Mouse (Mus musculus) CH12.LX (cell line): ENCODE measurements around the gene Tceal3. TPM values are rescaled to one million over a fixed set of nuclear protein-coding genes. Genes with fewer than 3 reads are reported as not detected.
A peak's percentile ranks its signal among the peaks of the same experiment; 100 is the strongest.
"Not testable (repeated sequence)": the region's sequence is repeated elsewhere in the genome, so short reads cannot be mapped to it uniquely, and the experiment has no call there.

ENCODE experiments used
- DNase-seq: peaks from one replicate; pipeline ENCODE4 v3.0.0-alpha.2; 2013; ENCODE audit errors: extremely low read depth
- H3K27ac ChIP-seq: 2 replicates; pipeline ENCODE4 v1.5.1; 2012; ENCODE audit warnings: low read depth, mild to moderate bottlenecking, control low read depth, moderate library complexity; ENCODE audit not compliant: insufficient read depth
- H3K27me3 ChIP-seq: replicated peaks from 2 replicates; pipeline ENCODE3; 2012; ENCODE audit warnings: inconsistent platforms
- H3K36me3 ChIP-seq, 2 experiments: replicated peaks in 1 of 2; 2 replicates each; pipeline versions ENCODE3 to v1.6.1; 2012; ENCODE audit warnings: inconsistent platforms in 1 of 2, low read length in 1 of 2, mild to moderate bottlenecking in 1 of 2, mixed read lengths in 1 of 2, moderate library complexity in 1 of 2; ENCODE audit not compliant: control insufficient read depth in 1 of 2, insufficient read depth in 1 of 2
- H3K4me1 ChIP-seq, 2 experiments: 2 replicates each; pipeline ENCODE4 v1.6.1; 2012; ENCODE audit warnings: inconsistent platforms in 1 of 2, moderate library complexity in 1 of 2; ENCODE audit not compliant: insufficient read depth in 2 of 2, control insufficient read depth in 1 of 2
- H3K4me2 ChIP-seq: 2 replicates; pipeline ENCODE4 v1.6.1; 2012; ENCODE audit warnings: low read depth, mild to moderate bottlenecking, control low read depth; ENCODE audit not compliant: poor library complexity, insufficient read depth, severe bottlenecking
- H3K4me3 ChIP-seq, 3 experiments: fragments of 150-350 bp in 1 of 3; sonication (generic) in 1 of 3; replicated peaks in 1 of 3; 2 replicates each; pipeline versions ENCODE3 to v1.5.1; 2011 to 2012; ENCODE audit warnings: low read depth in 2 of 3, low read length in 2 of 3, mild to moderate bottlenecking in 2 of 3, moderate library complexity in 2 of 3, control low read depth in 1 of 3, improper control_type of control experiment in 1 of 3, inconsistent platforms in 1 of 3, mixed read lengths in 1 of 3; ENCODE audit not compliant: poor library complexity in 1 of 3
- H3K79me2 ChIP-seq: replicated peaks from 2 replicates; pipeline ENCODE4 v1.6.1; 2012; ENCODE audit warnings: mild to moderate bottlenecking, moderate library complexity; ENCODE audit not compliant: control insufficient read depth, poor library complexity, insufficient read depth, severe bottlenecking; ENCODE audit errors: extremely low read depth
- H3K9ac ChIP-seq: 2 replicates; pipeline ENCODE4 v1.6.1; 2012; ENCODE audit warnings: low read depth, mild to moderate bottlenecking, control low read depth, moderate library complexity; ENCODE audit not compliant: insufficient read depth
- H3K9me3 ChIP-seq: replicated peaks from 2 replicates; pipeline ENCODE3; 2012; ENCODE audit warnings: low read length, inconsistent platforms, mixed read lengths
- BHLHE40 ChIP-seq: IDR thresholded peaks from 2 replicates; pipeline ENCODE4 v1.6.1; 2011; ENCODE audit warnings: mild to moderate bottlenecking, low read depth, low read length, improper control_type of control experiment
- CHD2 ChIP-seq: IDR thresholded peaks from 2 replicates; pipeline ENCODE4 v1.6.1; 2011; ENCODE audit warnings: low read length, improper control_type of control experiment
- CTCF ChIP-seq, 2 experiments: IDR thresholded peaks in 1 of 2; conservative IDR thresholded peaks in 1 of 2; 2 replicates each; pipeline ENCODE4 v1.5.1; 2011 to 2012; ENCODE audit warnings: low read depth in 2 of 2, low read length in 2 of 2, improper control_type of control experiment in 1 of 2, inconsistent platforms in 1 of 2, mild to moderate bottlenecking in 1 of 2, moderate library complexity in 1 of 2
- ELF1 ChIP-seq: IDR thresholded peaks from 2 replicates; pipeline ENCODE4 v1.6.1; 2014; ENCODE audit warnings: low read depth, mild to moderate bottlenecking, inconsistent platforms, low read length, improper control_type of control experiment
- GABPA ChIP-seq: IDR thresholded peaks from 2 replicates; pipeline ENCODE4 v1.6.1; 2012; ENCODE audit warnings: low read depth, low read length, improper control_type of control experiment, inconsistent platforms; ENCODE audit not compliant: insufficient replicate concordance
- IRF4 ChIP-seq: IDR thresholded peaks from 2 replicates; pipeline ENCODE4 v1.6.1; 2014; ENCODE audit warnings: low read depth, mild to moderate bottlenecking, inconsistent platforms, low read length, improper control_type of control experiment
- JUN ChIP-seq: IDR thresholded peaks from 2 replicates; pipeline ENCODE4 v1.6.1; 2011; ENCODE audit warnings: low read depth, mild to moderate bottlenecking, low read length, improper control_type of control experiment, moderate library complexity; ENCODE audit not compliant: insufficient read depth
- JUND ChIP-seq: conservative IDR thresholded peaks from 2 replicates; pipeline ENCODE4 v1.6.1; 2011; ENCODE audit warnings: low read depth, low read length, improper control_type of control experiment
- MAFK ChIP-seq: IDR thresholded peaks from 2 replicates; pipeline ENCODE4 v1.6.1; 2011; ENCODE audit warnings: low read length, improper control_type of control experiment; ENCODE audit not compliant: insufficient replicate concordance
- MAZ ChIP-seq: IDR thresholded peaks from 2 replicates; pipeline ENCODE4 v1.6.1; 2012; ENCODE audit warnings: low read depth, mild to moderate bottlenecking, inconsistent platforms, low read length, improper control_type of control experiment, moderate library complexity
- MEF2A ChIP-seq: IDR thresholded peaks from 2 replicates; pipeline ENCODE4 v1.6.1; 2014; ENCODE audit warnings: low read depth, mild to moderate bottlenecking, inconsistent platforms, low read length, improper control_type of control experiment, borderline replicate concordance
- NELFE ChIP-seq: IDR thresholded peaks from 2 replicates; pipeline ENCODE4 v1.6.1; 2011; ENCODE audit warnings: low read depth, low read length, improper control_type of control experiment
- NRF1 ChIP-seq: IDR thresholded peaks from 2 replicates; pipeline ENCODE4 v1.6.1; 2014; ENCODE audit warnings: low read depth, mild to moderate bottlenecking, inconsistent platforms, low read length, improper control_type of control experiment, moderate library complexity
- POLR2A ChIP-seq: IDR thresholded peaks from 2 replicates; pipeline ENCODE4 v1.6.1; 2011; ENCODE audit warnings: low read depth, mild to moderate bottlenecking, improper control_type of control experiment, low read length
- SMC3 ChIP-seq: IDR thresholded peaks from 2 replicates; pipeline ENCODE4 v1.6.1; 2011; ENCODE audit warnings: low read depth, low read length, improper control_type of control experiment
- TCF12 ChIP-seq: IDR thresholded peaks from 2 replicates; pipeline ENCODE4 v1.6.1; 2014; ENCODE audit warnings: low read depth, mild to moderate bottlenecking, inconsistent platforms, low read length, improper control_type of control experiment
- UBTF ChIP-seq: IDR thresholded peaks from 2 replicates; pipeline ENCODE4 v1.6.1; 2012; ENCODE audit warnings: low read depth, mild to moderate bottlenecking, inconsistent platforms, low read length, improper control_type of control experiment, moderate library complexity
- USF1 ChIP-seq: IDR thresholded peaks from 2 replicates; pipeline ENCODE4 v1.6.1; 2014; ENCODE audit warnings: low read depth, mild to moderate bottlenecking, inconsistent platforms, low read length, improper control_type of control experiment
- USF2 ChIP-seq: conservative IDR thresholded peaks from 2 replicates; pipeline ENCODE4 v1.6.1; 2011; ENCODE audit warnings: low read depth, low read length, improper control_type of control experiment
- ZKSCAN1 ChIP-seq: IDR thresholded peaks from 2 replicates; pipeline ENCODE4 v1.6.1; 2012; ENCODE audit warnings: low read depth, inconsistent platforms, low read length, improper control_type of control experiment, borderline replicate concordance
- ZMIZ1 ChIP-seq: IDR thresholded peaks from 2 replicates; pipeline ENCODE4 v1.6.1; 2012; ENCODE audit warnings: low read depth, mild to moderate bottlenecking, inconsistent platforms, low read length, improper control_type of control experiment
- ZNF384 ChIP-seq: IDR thresholded peaks from 2 replicates; pipeline ENCODE4 v1.6.1; 2012; ENCODE audit warnings: low read depth, low read length, improper control_type of control experiment, inconsistent platforms
- dilution Hi-C: fragments of 300-500 bp; cut with MboI; formaldehyde crosslinking; loops from 2 replicates; pipeline ENCODE4 v1.14.3; 2020; ENCODE audit warnings: low sequenced_read_pairs; ENCODE audit not compliant: extremely low pct_unique_long_range_greater_than_20kb, extremely low pct_ligation_motif_present
- in situ Hi-C: fragments of 300-500 bp; cut with MboI; formaldehyde crosslinking; loops from 3 replicates; pipeline ENCODE4 v1.14.3; 2019; ENCODE audit warnings: low sequenced_read_pairs, low pct_ligation_motif_present, low pct_unique_long_range_greater_than_20kb, mixed read lengths
- polyA plus RNA-seq: library from polyadenylated mRNA; unstranded; fragments of >175 nt; gene quantifications from 2 replicates; pipeline ENCODE4 v1.2.1, GENCODE M21; 2012; ENCODE audit warnings: low read depth; ENCODE audit not compliant: insufficient read length
- total RNA-seq, 2 experiments: library from RNA; depleted of rRNA; stranded (reverse); fragments of 300-350 nt in 1 of 2; fragments of >200 nt in 1 of 2; gene quantifications; 2 replicates each; pipeline ENCODE4 v1.2.3; 2012 to 2014

Gene Tceal3
- total and polyA plus RNA-seq, 3 experiments = not detected

GRCm38 (mm10) chrX:136708168-136708681, 117.6 kb downstream of the Tceal3 start:
- TF ChIP-seq NELFE = no peak
- no peak for TF ChIP-seq ZMIZ1
- TF ChIP-seq NRF1 = no peak
- no peak for TF ChIP-seq CHD2
- no peak for TF ChIP-seq ZNF384
- TF ChIP-seq SMC3 = no peak
- no peak for TF ChIP-seq CTCF (conservative IDR thresholded peaks at IDR 0.05 in 1 of 2, IDR thresholded peaks at IDR 0.05 in 1 of 2; ENCODE audit: low read depth in 2 of 2, low read length in 2 of 2)
- TF ChIP-seq POLR2A = no peak
- TF ChIP-seq MAZ = no peak
- no peak for TF ChIP-seq ZKSCAN1
- H3K27me3 ChIP-seq = no peaks in the 10 kb centered on the region
- H3K4me1 ChIP-seq = no peaks in the 10 kb centered on the region
- in situ Hi-C loops = no loop called here
- no peaks in the 10 kb centered on the region for H3K9me3 ChIP-seq
- peak overlapping the region; percentile 84; the same call in 1 of the 2 replicates for H3K4me2 ChIP-seq
- no peak overlapping the region for H3K27ac ChIP-seq
- H3K79me2 ChIP-seq = no peaks in the 10 kb centered on the region
- H3K36me3 ChIP-seq = no peaks in the 10 kb centered on the region
- dilution Hi-C loops = no loop called here
- H3K4me3 ChIP-seq = peak overlapping the region in 1 of 3 experiments; percentile 60
- peak overlapping the region; percentile 33; the same call in 1 of the 2 replicates for H3K9ac ChIP-seq
- no peak for DNase-seq

- no peaks in the 10 kb centered on the region for H3K79me2 ChIP-seq
- no peaks in the 10 kb centered on the region for H3K4me1 ChIP-seq
- no peak overlapping the region for H3K4me3 ChIP-seq
- no peaks in the 10 kb centered on the region for H3K27me3 ChIP-seq
- in situ Hi-C loops (no loop called here), dilution Hi-C loops (no loop called here)
- DNase-seq = no peak
- TF ChIP-seq UBTF (no peak), NRF1 (no peak), USF1 (no peak), CHD2 (no peak), CTCF (conservative IDR thresholded peaks at IDR 0.05 in 1 of 2, IDR thresholded peaks at IDR 0.05 in 1 of 2; ENCODE audit: low read depth in 2 of 2, low read length in 2 of 2) (no peak), IRF4 (no peak), JUND (no peak), USF2 (no peak), ELF1 (no peak), JUN (no peak), GABPA (no peak), MEF2A (no peak), TCF12 (no peak), MAFK (no peak), BHLHE40 (no peak)
- no peak overlapping the region for H3K9ac ChIP-seq
- H3K27ac ChIP-seq = no peak overlapping the region
- no peaks in the 10 kb centered on the region for H3K9me3 ChIP-seq
- H3K36me3 ChIP-seq = no peaks in the 10 kb centered on the region
- H3K4me2 ChIP-seq = no peak overlapping the region
Observed at GRCm38 (mm10) chrX:136708782-136709181, 118.1 kb downstream of the Tceal3 start.

GRCm38 (mm10) chrX:136714742-136715474, 124.3 kb downstream of the Tceal3 start:
- H3K27me3 ChIP-seq, H3K4me1 ChIP-seq, H3K4me2 ChIP-seq, H3K36me3 ChIP-seq, H3K9ac ChIP-seq, H3K4me3 ChIP-seq, H3K79me2 ChIP-seq, H3K27ac ChIP-seq, in situ Hi-C loops, H3K9me3 ChIP-seq, DNase-seq, dilution Hi-C loops: not testable (repeated sequence)
